Mouse (Mus musculus) naive thymus-derived CD4-positive, alpha-beta T cell, adult 5 months (primary cell): ENCODE measurements around the gene Arl14ep. TPM values are rescaled to one million over a fixed set of nuclear protein-coding genes. Genes with fewer than 3 reads are reported as not detected.

Experiments
- polyA plus RNA-seq: library from polyadenylated mRNA; unstranded; fragments of 100-300 nt; shearing (Covaris generic); gene quantifications from one replicate; pipeline ENCODE4 v1.2.1, GENCODE M21; 2017

Arl14ep gene
- 12.7 TPM for polyA plus RNA-seq

GRCm38 (mm10) chr2:106973959-106974639 lies at the start of gene Arl14ep:
Arl14ep (minus strand) TSS chr2:106974424.

Other genes with a start within 250 kb of the Arl14ep start
- not detected for gene Fshb, start 85.2 kb upstream of the Arl14ep start, polyA plus RNA-seq